Mouse (Mus musculus) bone marrow macrophage, adult 2 months (primary cell): ENCODE results near the gene Hopx.

ENCODE experiments used
- CTCF ChIP-seq: IDR thresholded peaks from 2 replicates; pipeline ENCODE4 v1.5.1; 2012; ENCODE audit warnings: low read depth, mild to moderate bottlenecking, low read length, moderate library complexity
- POLR2A ChIP-seq: IDR thresholded peaks from 2 replicates; pipeline ENCODE4 v1.6.1; 2012; ENCODE audit warnings: mild to moderate bottlenecking, low read depth, low read length, borderline replicate concordance

- TF ChIP-seq POLR2A (no peak), CTCF (no peak)
Observed at GRCm38 (mm10) chr5:77136684-77137224, 21.8 kb upstream of the Hopx start.
